Mouse (Mus musculus) spleen, postnatal 4 days (tissue): Measurements from ENCODE around the gene Fgf5.

ENCODE experiments used
- DNase-seq, 2 experiments: peaks; one replicate each; pipeline ENCODE4 v3.0.0; 2022; ENCODE audit warnings: low spot score in 2 of 2

Gene Fgf5

GRCm38 (mm10) chr5:98305673-98306072, 51.7 kb downstream of the Fgf5 start:
- DNase-seq, result no peak

GRCm38 (mm10) chr5:98306528-98306927, 52.5 kb downstream of the Fgf5 start:
- DNase-seq, result no peak

- no peak for DNase-seq
These were observed 72.6 kb downstream of the Fgf5 start for GRCm38 (mm10) chr5:98326625-98327024.
